Mouse (Mus musculus): Measurements from ENCODE around the gene Tex10.

- no peak for TF ChIP-seq CTCF (IDR thresholded peaks at IDR 0.05; ENCODE audit: control insufficient read depth, insufficient read depth, insufficient read length)
- no peak for TF ChIP-seq USF1 (IDR thresholded peaks at IDR 0.05; ENCODE audit: low read depth)
- no peak for TF ChIP-seq MYOG (IDR thresholded peaks at IDR 0.05; ENCODE audit: control insufficient read depth, extremely low read depth, insufficient read length)
- TF ChIP-seq MAX (IDR thresholded peaks at IDR 0.05), result no peak
- no peak for TF ChIP-seq CEBPB (IDR thresholded peaks at IDR 0.05; ENCODE audit: low read depth)
- TF ChIP-seq MYOD1 (IDR thresholded peaks at IDR 0.05; ENCODE audit: control insufficient read depth, insufficient read length, low read depth), result no peak
- TF ChIP-seq FOSL1 (IDR thresholded peaks at IDR 0.05; ENCODE audit: insufficient read depth, low read length, poor library complexity, severe bottlenecking), result no peak
Observed at GRCm38 (mm10) chr4:48422633-48423032, 50.6 kb downstream of the Tex10 start.
